8 mouse cellular contexts compared by ENCODE assay signal in genomic region chr11:76179495-76180145, GRCm38 (mm10). TPM values are rescaled to one million over a fixed set of nuclear protein-coding genes. Genes with fewer than 3 reads are reported as not detected.
DNase-seq lines count a peak whose midpoint lies in the region; ATAC-seq lines count a peak whose summit lies in the region.

Gene Vps53 (minus strand): TSS chr11:76179647.
Gene Fam57a (plus strand): TSS chr11:76179671.

- H3K9ac ChIP-seq in intestine, embryonic 15.5 days = peak within 1 kb of the TSS; percentile 69

- ATAC-seq in intestine, embryonic 15.5 days = peak; percentile 94
- ATAC-seq in megakaryocyte-erythroid progenitor cell, adult 5-6 weeks (replicated peaks; ENCODE audit: low FRiP score, low TSS enrichment, poor library complexity, severe bottlenecking) = peak; percentile 93

- H3K27ac ChIP-seq in intestine, embryonic 15.5 days = peak within 1 kb of the TSS; percentile 68

- H3K4me1 ChIP-seq in intestine, embryonic 15.5 days (replicated peaks) = peaks cover 6% of the 10 kb centered on the region; the same call in 1 of the 2 replicates

- H3K9me3 ChIP-seq in intestine, embryonic 15.5 days = no peaks in the 10 kb centered on the region

- no peaks in the 10 kb centered on the region for H3K27me3 ChIP-seq in intestine, embryonic 15.5 days (replicated peaks)

- no peaks in the 10 kb centered on the region for H3K36me3 ChIP-seq in intestine, embryonic 15.5 days

- H3K4me2 ChIP-seq in intestine, embryonic 15.5 days (replicated peaks) = peak within 1 kb of the TSS; percentile 94

- H3K4me3 ChIP-seq in intestine, embryonic 15.5 days (replicated peaks) = peak within 1 kb of the TSS; percentile 82

- under 1% methylated on average over 37 of the region's 37 CpGs for WGBS in intestine, embryonic 15.5 days

- intact Hi-C loops in gastrocnemius, postnatal 36 days (cut with DNase I) = no loop called here
- intact Hi-C loops in left cerebral cortex, postnatal 14 days (cut with DNase I) = no loop called here

- DNase-seq in adrenal gland, adult 2 months = peak; percentile 94
- peak; percentile 92 for DNase-seq in embryo, embryonic 11 days
- DNase-seq in gastrocnemius, postnatal 36 days = peak; percentile 83 to 85
- DNase-seq in left cerebral cortex, postnatal 14 days (ENCODE audit: low spot score in 2 of 2) = peak; percentile 87 to 88
- peak; percentile 80 for DNase-seq in right cerebral cortex, postnatal 14 days
- DNase-seq in urinary bladder, postnatal 25 days (ENCODE audit: low spot score) = peak; percentile 79

RNA-seq across cellular contexts. Expression of gene Vps53, which starts in this region (rescaled TPM):
- 10 to 100 TPM; 51.6 to 61.2 TPM for total RNA-seq in adrenal gland, adult 2 months (2021)
- 12.9 and 20.2 TPM in 2 replicates for polyA plus RNA-seq in adrenal gland, adult 2 months (2012; rRNA removed)
- total RNA-seq in gastrocnemius, postnatal 36 days (2021) = 10 to 100 TPM; 20.2 TPM
- 48.1 and 51.0 TPM in 2 replicates for polyA plus RNA-seq in intestine, embryonic 15.5 days (2015; fragmentation: Nextera tagmentation; extraction: Ambion mirVana)
- 10 to 100 TPM; 67.5 to 77.7 TPM for total RNA-seq in left cerebral cortex, postnatal 14 days (2021)
- 44.1 and 46.5 TPM in 2 replicates for total RNA-seq in megakaryocyte-erythroid progenitor cell, adult 5-6 weeks (2014; fragmentation: Nextera tagmentation)
- total RNA-seq in megakaryocyte-erythroid progenitor cell, adult 5-6 weeks (2017) = 33.6 and 38.7 TPM in 2 replicates

RNA-seq across cellular contexts. Expression of gene Fam57a, which starts in this region (rescaled TPM):
- total RNA-seq in adrenal gland, adult 2 months (2021) = 1 to 10 TPM; 5.6 to 5.8 TPM
- 7.3 and 9.8 TPM in 2 replicates for polyA plus RNA-seq in adrenal gland, adult 2 months (2012; rRNA removed)
- 1 to 10 TPM; 1.8 TPM for total RNA-seq in gastrocnemius, postnatal 36 days (2021)
- 88.7 and 94.7 TPM in 2 replicates for polyA plus RNA-seq in intestine, embryonic 15.5 days (2015; fragmentation: Nextera tagmentation; extraction: Ambion mirVana)
- 10 to 100 TPM; 17.4 to 17.6 TPM for total RNA-seq in left cerebral cortex, postnatal 14 days (2021)
- total RNA-seq in megakaryocyte-erythroid progenitor cell, adult 5-6 weeks (2014; fragmentation: Nextera tagmentation) = 3.0 and 4.5 TPM in 2 replicates
- total RNA-seq in megakaryocyte-erythroid progenitor cell, adult 5-6 weeks (2017) = 0.19 and 2.1 TPM in 2 replicates

Comparison
In these comparisons a context has a peak if more than half of its experiments do, and no peak if none do; other contexts are left out.
1. Peak in every context shown above with its lines: DNase-seq, ATAC-seq, H3K4me3 ChIP-seq and H3K27ac ChIP-seq.